Mouse (Mus musculus): ENCODE data around the gene Agap1. TPM values are rescaled to one million over a fixed set of nuclear protein-coding genes. Genes with fewer than 3 reads are reported as not detected.

Gene Agap1
- polyA plus RNA-seq, 1 experiment, result 4.3 TPM

DNA sequence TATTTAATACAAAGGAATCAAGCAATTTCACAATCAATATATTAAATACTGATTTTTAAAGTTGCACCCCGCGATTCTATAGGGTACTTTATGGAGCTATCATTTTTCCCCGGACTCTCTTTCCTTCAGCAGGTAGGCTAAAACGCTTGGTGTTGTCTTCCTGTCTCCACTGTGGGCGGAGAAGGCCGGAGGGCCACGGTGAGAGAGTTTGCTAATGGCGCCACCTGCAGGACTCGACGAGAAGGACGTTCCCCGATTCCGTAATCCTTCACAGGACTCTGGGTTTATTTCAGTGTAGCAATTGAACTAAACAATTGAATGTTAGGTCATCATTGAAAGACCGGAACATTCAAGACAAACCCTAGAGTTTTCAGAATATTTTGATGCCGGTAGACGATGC is 488.6 kb downstream of the Agap1 start:
- Histone ChIP-seq H3K27me3 (ENCODE audit: control insufficient read depth, insufficient read depth, low read length) (peaks cover 12% of the 10 kb centered on the region), H3K27ac (ENCODE audit: control insufficient read depth, insufficient read depth, low read length) (no peak overlapping the region), H3K4me3 (ENCODE audit: control insufficient read depth, insufficient read depth, low read length) (no peak overlapping the region), H3K36me3 (ENCODE audit: control insufficient read depth, insufficient read depth, low read length) (no peaks in the 10 kb centered on the region), H3K4me1 (replicated peaks; ENCODE audit: control insufficient read depth, insufficient read depth, low read length) (no peaks in the 10 kb centered on the region)
- WGBS, result 4% methylated on average over 16 of the region's 16 CpGs
- TF ChIP-seq POLR2A (IDR thresholded peaks at IDR 0.05; ENCODE audit: control insufficient read depth, extremely low read depth, insufficient read depth, low read length, poor library complexity), result no peak
- peak; percentile 40; the same call in 1 of the 2 replicates for TF ChIP-seq CTCF (IDR thresholded peaks at IDR 0.05; ENCODE audit: borderline replicate concordance, control insufficient read depth, extremely low read depth, insufficient read depth, low read length, poor library complexity)
- peak; percentile 49 for DNase-seq

All from thymus, adult 2 months (tissue).